3 mouse cellular contexts compared by ENCODE assay signal in the genomic region with DNA sequence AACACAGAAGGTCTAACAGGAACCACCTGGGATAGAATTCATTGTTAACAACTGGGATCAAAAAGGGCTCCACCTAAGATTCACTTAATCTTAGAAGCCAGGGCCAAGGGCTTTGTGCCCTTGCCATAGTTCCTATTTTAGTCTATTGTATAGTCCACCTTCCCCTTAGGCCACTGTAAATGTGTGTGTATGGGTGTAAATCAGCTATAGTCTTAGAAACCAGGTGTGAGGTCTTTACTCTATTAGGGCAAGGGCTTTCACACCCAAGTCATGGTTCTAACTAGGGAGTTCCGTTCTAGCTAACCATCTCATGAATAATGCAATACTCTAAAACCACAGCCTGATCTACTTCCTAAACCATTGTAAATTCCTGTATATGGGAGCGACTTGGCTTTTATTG.
DNase-seq lines count a peak whose midpoint lies in the region.

No protein-coding gene starts in this region.

- DNase-seq in ES-CJ7 (ENCODE audit: low read depth, low spot score) = peak; percentile 15
- DNase-seq in R1 (ENCODE audit: low read depth, low spot score) = peak; percentile 52
- peak; percentile 52 for DNase-seq in ZHBTc4 (ENCODE audit: low read depth, low spot score)
